Mouse (Mus musculus) heart, adult 8-10 months (tissue): ENCODE data around the gene Cradd. TPM values are rescaled to one million over a fixed set of nuclear protein-coding genes. Genes with fewer than 3 reads are reported as not detected.
A peak's percentile ranks its signal among the peaks of the same experiment; 100 is the strongest.

Source experiments
- DNase-seq: peaks from one replicate; pipeline ENCODE4 v3.0.0; 2022; ENCODE audit warnings: low spot score
- total RNA-seq, 4 experiments: library from RNA; stranded (reverse); gene quantifications; 2 replicates each; pipeline ENCODE4 v1.2.4; 2022

Cradd gene
- total RNA-seq, 4 experiments from 2014 or later = 6.6 to 15.0 (median 10.4) TPM

DNA sequence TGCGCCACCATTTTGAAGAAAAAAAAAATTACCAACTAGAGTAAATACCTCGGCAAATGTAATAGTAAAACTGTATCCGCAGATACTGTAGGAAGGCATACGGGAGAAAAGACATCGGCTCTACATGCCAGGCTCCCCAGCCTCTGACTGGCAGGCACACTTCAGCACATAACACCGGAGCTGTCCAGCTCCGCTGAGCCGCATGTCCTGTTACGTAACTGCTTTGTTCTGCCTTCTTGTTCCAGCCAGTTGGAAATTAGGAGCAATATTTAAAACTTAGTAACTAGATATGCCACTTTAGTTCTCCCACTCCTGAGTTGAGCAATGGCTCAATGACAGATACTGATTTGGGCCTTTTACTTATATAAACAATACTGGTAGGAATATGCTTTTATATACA is 48.4 kb downstream of the Cradd start:
- no peak for DNase-seq

GRCm38 (mm10) chr10:95273226-95273625 is 50.7 kb downstream of the Cradd start:
- DNase-seq = no peak

- DNase-seq = no peak
These were observed 54.8 kb downstream of the Cradd start for GRCm38 (mm10) chr10:95269151-95269550.

- no peak for DNase-seq
These were observed 55.6 kb downstream of the Cradd start for GRCm38 (mm10) chr10:95268366-95268765.

GRCm38 (mm10) chr10:95266983-95267382 is 57.0 kb downstream of the Cradd start:
- no peak for DNase-seq

DNA sequence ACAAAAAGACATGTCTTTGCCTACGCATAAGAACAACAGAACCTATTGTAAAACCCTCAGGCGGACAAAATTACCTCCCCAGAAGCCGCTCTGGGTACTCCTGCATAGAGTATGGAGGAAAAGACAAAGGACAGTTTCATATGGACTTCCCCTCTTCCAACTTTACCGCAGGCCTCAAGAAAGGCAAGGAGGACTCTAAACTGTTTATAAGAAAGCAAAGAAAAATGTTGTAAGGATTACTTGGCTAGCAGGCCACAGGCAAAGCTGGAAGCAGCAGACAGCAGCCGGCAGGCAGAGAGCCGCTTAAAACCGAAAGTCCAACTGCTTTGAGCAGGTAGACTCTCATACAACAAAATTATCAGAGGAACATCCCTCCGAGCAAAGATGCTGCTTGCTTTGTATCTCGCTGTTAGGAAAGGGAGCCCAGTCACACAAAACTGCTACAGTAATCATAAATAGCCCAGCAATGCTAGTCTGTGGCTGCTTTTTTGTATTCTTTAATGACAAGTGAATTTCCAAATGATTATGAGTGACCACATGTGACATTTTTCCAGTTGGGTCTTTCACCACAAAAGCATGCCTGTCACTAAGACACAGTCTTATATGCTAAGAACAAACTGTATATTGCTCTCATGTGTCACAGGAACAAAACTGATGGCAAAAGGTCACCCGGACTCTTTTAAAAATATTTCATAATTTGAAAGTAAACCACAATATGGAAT is 57.7 kb downstream of the Cradd start:
- peak; percentile 60 for DNase-seq

DNA sequence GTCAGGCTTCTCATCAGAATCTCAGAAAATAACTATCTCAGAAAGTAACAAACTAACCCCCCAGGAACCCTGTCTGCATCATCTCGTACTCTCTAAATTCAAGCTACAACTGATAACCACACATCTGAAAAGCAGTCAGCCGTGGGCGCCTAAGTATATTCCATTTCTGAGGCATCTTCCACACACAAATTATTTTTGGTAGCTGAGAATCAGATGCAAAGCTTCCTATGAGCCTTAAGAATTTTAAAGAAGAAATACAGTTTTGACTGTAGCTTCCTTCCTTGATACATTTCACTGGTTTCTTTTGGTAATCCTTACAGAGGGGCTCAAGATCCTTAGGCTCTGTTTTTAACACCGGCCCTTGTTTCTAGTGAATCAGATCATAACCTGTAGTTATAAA is 58.4 kb downstream of the Cradd start:
- no peak for DNase-seq

GRCm38 (mm10) chr10:95264485-95265321 is 59.2 kb downstream of the Cradd start:
- peak; percentile 63 for DNase-seq

DNA sequence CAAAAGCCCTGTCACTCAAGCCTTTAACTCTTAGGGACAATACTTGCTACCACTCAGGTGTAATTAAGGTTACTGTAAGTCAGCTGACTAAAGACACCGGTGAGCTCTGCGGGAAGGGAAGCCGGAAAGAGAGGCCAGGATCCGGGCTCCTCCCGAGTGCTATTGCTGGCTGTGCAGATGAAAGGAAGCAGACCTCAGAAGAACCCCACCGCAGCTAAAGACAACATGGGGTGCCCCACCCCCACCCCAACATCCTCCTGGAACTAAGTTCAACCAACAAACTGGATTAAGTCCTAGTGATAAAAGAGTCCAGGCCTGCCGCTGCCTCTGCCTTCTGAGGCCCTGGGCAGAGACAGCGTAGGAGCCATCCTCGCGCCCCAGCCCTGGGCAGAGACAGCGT is 61.5 kb downstream of the Cradd start:
- peak; percentile 48 for DNase-seq

DNA sequence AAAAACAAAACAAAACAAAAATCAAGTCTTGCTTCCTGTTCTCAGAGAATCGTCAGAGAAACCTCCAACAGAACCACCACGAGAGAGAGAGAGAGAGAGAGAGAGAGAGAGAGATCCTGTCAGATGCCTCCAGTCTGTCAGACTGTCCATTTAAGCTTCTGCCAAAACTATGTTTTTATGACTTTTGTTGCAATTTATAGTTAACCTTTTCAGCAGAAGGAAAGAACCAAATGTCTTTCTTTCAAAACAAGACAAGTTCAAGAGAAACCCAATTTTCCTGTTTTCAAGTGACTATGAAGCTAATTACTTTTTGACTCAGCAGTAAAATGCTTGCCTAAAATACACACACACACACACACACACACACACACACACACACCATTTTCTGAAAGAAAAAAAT is 62.7 kb downstream of the Cradd start:
- DNase-seq = peak; percentile 28

- DNase-seq = peak; percentile 77
These were observed 63.5 kb downstream of the Cradd start for GRCm38 (mm10) chr10:95260420-95260819.

DNA sequence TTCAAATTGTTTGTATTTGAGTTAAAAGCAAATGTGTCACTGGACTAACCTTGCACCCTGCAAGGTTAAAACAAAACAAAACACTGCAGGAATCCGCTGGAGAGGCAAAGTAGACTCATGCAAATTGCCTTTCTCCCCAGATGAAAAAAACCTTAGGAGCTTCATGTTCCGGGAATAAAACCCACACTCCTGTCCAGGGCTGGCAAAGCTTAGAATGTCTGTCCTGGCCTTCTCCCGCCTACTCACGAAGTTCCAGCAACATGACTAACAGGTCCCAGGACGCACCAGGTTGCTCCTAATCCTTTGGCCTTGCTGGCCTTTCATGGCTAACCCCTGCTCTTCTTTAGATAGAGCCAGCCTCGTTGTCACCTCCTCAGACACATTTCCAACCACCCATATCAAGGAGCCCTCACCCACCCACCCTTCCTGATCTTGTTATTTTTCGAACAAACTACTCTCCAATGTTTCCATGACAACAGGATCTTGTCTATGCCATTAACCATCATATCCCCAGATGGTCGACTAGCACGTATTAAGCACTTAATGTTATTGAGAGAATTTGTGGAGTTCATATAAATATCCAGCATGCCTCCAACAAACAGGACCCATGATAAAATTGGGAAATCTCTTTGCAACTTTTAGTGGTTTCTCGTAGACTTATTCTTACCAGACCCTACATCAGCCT is 65.3 kb downstream of the Cradd start:
- peak; percentile 61 for DNase-seq

DNA sequence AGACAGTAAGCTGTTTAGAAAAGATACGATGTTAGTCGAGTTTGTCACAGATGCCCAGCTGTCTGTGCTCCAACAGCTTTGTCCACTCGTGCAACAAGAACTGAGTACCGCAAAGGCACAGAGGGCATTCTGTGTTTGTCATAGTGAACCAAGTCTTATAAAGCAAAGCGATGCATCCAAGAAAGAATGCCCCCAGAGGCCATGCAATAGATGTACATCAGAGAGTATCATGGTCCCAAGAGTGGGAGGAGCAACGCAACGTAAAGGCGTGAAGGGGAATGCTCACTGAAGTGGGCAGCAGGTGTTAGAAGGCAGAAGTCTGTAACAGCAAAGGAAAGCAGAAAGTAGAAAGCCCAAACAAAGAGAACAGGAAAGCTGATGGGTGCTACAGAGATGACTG is 66.0 kb downstream of the Cradd start:
- DNase-seq = no peak

GRCm38 (mm10) chr10:95256095-95256494 is 67.8 kb downstream of the Cradd start:
- DNase-seq = no peak

DNA sequence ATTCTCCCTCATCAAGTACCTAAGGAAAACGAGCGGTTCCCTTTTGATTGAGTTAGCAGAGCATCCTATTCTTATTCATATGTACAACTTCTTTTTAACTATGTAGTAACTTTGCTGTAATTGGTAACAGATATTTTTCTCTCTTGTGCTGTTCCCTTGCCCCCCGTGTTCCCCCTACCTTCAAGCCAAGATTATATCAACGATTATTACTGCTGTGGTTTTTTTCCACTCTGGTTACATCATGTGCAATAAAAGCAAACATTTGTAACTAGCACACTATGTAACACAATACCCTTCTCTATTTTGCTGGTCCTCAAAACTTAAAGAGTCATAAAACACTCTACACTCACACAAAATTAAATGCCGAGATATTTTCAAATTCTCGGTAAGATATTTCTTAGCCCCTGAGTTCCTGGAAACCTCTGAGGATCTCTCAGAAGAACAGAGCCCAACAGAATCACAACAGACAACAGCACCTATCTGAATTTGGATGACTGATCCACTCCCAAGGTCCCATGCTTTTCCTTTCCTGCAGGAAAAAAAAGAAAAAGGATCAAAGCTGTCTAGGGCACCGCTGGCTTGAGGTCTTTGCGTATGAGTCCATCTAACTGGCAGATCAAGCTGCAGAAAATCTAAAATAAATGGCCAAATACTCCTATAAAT is 68.8 kb downstream of the Cradd start:
- no peak for DNase-seq

DNA sequence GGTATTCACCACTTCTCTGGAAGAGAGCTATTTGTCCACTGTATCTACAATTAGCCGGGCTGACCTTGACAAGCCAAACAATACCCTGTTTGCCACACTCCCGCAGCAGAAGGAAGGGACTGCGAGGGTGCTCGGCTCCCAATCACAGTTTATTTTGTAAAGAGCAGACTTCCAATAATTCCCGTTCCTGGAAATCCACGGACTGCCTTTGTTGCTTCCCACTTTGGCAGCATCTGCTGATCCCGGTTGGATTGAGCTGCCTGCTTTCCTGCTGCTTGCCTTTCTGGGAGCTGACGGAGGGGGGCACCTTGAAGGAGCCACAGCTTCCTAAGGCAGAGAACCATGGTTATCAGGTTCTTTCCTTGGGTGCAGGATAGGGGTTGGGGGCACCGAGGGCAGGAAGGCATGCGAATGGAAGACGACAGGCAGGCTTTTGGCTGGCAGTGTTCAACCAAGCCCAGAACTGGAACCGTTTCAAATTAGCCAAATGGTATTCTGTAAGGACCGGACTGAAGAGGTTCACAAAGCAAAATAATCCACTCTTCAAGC is 69.4 kb downstream of the Cradd start:
- peak; percentile 48 for DNase-seq

GRCm38 (mm10) chr10:95254046-95254445 is 69.9 kb downstream of the Cradd start:
- DNase-seq = no peak

DNA sequence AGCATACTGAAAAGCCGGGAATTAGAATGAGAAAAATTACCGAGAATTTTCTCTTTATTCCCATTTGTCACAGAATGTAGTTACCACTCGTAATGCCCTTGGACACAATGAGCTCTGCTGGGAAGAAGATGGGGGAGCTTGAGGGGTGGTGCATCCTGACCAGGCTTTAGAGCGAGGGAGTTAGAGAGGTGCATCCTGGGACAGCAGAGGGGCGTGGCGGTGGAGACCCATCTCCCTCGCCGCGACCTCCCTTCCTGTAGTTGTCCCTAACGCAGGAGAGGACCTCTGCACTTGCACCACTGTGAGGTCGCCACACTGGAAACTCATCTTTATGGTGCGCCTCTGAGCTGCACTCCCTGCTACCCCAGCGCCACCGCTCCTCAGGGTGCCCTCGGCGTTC is 72.3 kb downstream of the Cradd start:
- no peak for DNase-seq

- DNase-seq = no peak
These were observed 75.6 kb downstream of the Cradd start for GRCm38 (mm10) chr10:95248362-95248761.

GRCm38 (mm10) chr10:95246696-95247095 is 77.2 kb downstream of the Cradd start:
- DNase-seq = no peak

- no peak for DNase-seq
These were observed 78.3 kb downstream of the Cradd start for GRCm38 (mm10) chr10:95245680-95245982.
